Mouse (Mus musculus) cerebellum, adult 18-20 months (tissue): ENCODE results near the gene Zp2.
A peak's percentile ranks its signal among the peaks of the same experiment; 100 is the strongest.

ENCODE experiments used
- DNase-seq, 2 experiments: peaks; one replicate each; pipeline ENCODE4 v3.0.0; 2021

The Zp2 gene

GRCm38 (mm10) chr7:120145191-120145590, at the start of gene Zp2:
TSS of gene Zp2 (minus strand) at chr7:120145291.
- DNase-seq: no peak

GRCm38 (mm10) chr7:120192816-120193215, 47.7 kb upstream of the Zp2 start:
- no peak for DNase-seq

DNA sequence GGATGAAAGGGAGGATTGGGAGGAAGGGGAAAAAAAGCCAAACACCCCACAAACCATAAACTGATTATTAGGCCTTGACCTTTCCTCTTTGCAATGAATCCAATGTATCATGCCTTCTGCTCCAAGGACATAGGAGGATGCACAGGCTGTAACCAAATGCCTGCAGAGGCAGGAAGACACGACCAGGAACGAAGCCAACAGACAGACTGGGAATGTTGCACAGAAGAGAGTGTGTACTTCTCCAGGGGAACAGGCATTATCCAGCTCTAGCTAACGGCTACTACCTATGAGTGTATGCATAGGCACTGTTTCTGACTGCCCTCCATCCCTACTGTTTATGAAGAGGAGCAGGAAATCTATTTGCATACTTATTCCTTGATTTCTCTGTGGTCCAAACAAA, 47.1 kb upstream of the Zp2 start:
- peak; percentile 43 to 45 for DNase-seq

- DNase-seq: peak; percentile 22 to 55
Observed at GRCm38 (mm10) chr7:120190150-120190665, 45.1 kb upstream of the Zp2 start.

GRCm38 (mm10) chr7:120189369-120190149, 44.5 kb upstream of the Zp2 start:
- DNase-seq: peak; percentile 18 to 40

- no peak for DNase-seq
Observed at GRCm38 (mm10) chr7:120188946-120189345, 43.9 kb upstream of the Zp2 start.

GRCm38 (mm10) chr7:120182891-120183290, 37.8 kb upstream of the Zp2 start:
- no peak for DNase-seq

GRCm38 (mm10) chr7:120181401-120182230, 36.5 kb upstream of the Zp2 start:
- no peak for DNase-seq

DNA sequence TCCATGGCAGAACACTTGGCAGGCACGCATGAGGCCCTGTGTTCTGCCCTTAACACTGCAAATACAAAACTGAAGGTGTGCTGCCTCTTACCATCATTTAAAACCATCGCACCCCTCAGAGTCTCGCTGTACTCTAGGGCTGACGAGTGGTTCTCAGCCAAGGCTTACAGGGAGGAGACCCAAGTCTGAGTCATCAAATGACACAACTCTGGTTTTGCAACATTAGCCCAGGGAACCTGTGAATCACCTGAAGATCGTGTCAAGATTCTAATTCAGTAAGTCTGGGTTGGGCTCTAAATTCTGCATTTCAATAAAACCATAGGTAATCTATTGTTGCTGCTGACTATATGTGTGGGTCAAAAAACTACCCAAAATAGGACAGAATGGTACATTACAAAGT, 35.5 kb upstream of the Zp2 start:
- no peak for DNase-seq

GRCm38 (mm10) chr7:120178935-120179334, 33.8 kb upstream of the Zp2 start:
- DNase-seq: no peak

GRCm38 (mm10) chr7:120177611-120178010, 32.5 kb upstream of the Zp2 start:
- DNase-seq: no peak

- no peak for DNase-seq
Observed at GRCm38 (mm10) chr7:120174723-120175504, 29.8 kb upstream of the Zp2 start.

DNA sequence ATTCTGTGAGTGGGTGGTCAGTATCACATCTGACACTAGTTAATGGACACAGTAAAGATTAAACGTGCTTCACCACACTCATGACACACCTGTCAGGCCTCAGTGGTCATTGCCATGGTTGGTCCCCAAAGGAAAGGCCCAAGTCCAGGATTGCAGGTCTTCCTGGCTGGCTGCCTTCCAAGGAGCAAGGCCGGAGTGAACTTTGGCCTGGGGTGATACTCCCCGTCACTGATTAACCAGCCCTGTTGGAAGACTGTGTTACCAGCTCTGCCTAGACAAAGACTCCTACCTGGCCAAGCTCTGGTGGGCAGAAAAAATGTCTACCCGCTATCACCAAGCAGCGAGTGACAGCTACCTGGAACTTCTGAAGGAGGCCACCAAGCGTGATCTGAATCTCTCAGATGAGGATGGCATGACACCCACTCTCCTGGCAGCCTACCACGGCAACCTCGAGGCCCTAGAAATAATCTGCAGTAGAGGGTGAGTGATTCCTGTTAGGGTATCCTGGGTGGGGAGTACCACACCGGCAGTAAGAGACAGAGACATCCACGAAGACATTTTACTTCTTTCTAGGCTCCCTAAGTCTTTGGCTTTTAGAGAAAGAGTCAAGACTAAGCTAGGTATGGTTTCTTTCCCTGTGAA, 28.6 kb upstream of the Zp2 start, which contains the start of gene Anks4b:
Gene Anks4b (plus strand): TSS at position 256 of the 642 bp plus-strand sequence.
- no peak for DNase-seq

DNA sequence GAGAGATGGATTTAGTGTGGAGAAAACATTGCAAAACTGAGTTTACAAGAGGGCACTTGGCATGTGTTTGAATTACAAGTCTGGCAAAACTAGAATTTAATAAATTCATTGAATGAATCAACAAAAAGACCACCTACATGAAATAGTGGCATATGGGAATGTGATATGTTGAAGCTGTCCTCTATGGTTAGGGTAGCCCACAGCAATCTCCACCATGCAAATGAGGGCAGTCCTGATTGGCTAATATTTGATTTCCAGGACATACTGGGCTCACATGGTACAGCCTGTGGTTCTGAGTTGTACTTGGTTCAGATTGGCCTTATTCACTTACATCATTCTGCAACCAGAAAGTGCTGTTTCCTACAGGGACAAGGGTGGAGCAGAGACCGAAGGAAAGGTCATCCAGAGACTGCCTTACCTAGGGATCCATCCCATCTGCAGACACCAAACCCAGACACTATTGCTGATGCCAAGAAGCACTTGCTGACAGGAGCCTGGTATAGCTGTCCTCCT, 27.2 kb upstream of the Zp2 start:
- DNase-seq: no peak

- DNase-seq: no peak
Observed at GRCm38 (mm10) chr7:120163581-120164251, 18.6 kb upstream of the Zp2 start.

- DNase-seq: no peak
Observed at GRCm38 (mm10) chr7:120158121-120158613, 13.1 kb upstream of the Zp2 start.

GRCm38 (mm10) chr7:120157575-120158061, 12.5 kb upstream of the Zp2 start:
- DNase-seq: peak in 1 of 2 experiments; percentile 11

DNA sequence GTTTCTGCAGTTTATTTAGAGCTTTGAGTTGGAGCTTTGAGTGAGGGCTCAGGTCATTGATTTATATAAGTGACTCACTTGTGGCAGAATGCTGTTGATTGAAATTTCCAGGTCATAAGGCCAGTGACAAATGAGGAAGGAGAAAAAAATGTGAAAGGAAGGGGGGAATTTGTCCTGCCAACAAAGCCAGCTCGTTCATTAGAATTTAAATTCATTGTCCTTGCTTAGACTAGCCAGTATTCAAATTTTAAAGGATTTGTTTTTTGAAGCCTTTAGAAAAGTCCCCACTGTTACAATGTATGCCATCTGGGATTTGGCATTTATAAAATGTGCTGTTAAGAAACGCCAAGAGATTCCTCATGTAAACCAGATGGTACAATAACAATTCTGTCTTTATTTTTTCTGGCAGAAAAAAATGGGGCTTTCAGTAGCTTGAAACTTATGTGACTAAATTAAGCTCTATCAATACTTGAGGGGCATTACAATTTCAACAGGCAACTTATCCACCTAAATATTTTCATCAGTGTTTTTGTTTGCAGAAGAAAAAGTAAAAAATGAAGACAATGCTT, 11.8 kb upstream of the Zp2 start:
- no peak for DNase-seq

GRCm38 (mm10) chr7:120150898-120151297, 5.8 kb upstream of the Zp2 start:
- DNase-seq: no peak

DNA sequence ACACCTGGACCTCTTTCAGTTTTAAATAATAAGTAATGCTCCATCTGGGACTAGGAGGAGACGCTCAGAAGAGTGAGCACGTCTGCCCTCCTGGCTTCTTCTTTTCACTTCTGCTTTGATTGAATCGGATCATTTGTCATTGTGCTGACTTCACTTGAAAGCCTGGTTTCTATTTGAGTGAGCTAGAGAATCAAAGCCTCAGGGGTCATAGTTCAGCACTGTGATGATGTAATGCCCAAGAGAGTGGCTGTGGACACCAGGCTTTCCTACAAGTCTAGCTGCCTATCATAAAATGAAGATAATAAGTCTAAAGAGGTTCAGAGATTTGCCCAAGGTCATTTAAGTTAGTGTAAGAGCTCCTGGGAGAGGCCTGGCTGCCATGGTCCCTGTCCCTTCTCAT, 5.2 kb upstream of the Zp2 start:
- DNase-seq: no peak

DNA sequence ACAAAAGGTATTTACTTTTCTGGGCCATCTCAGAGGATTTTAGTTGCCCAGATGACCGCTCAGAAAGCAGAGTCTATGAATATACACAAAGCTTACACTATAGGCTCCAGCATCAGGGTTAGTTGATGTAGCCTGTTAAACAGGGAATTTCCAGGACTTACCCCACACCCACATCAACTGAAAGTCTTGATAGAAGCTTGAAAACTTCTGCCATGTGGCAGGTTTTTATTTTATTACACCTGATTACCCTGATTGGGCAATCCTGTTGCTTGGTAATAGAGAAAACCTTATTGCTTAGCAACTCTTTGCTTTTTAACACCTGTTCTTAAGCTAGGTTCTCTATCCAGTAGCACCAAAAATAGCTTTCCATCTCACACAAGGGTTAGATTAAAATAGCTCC, 2.3 kb downstream of the Zp2 start:
- DNase-seq: no peak
